Mouse (Mus musculus) NIH3T3 (cell line): ENCODE measurements around the gene Arhgef10l.
A peak's percentile ranks its signal among the peaks of the same experiment; 100 is the strongest.

Source experiments
- DNase-seq: peaks from one replicate; pipeline ENCODE4 v3.0.0-alpha.2; 2012; ENCODE audit warnings: low read depth

Gene Arhgef10l

GRCm38 (mm10) chr4:140694551-140695060, 28.8 kb upstream of the Arhgef10l start:
- no peak for DNase-seq

DNA sequence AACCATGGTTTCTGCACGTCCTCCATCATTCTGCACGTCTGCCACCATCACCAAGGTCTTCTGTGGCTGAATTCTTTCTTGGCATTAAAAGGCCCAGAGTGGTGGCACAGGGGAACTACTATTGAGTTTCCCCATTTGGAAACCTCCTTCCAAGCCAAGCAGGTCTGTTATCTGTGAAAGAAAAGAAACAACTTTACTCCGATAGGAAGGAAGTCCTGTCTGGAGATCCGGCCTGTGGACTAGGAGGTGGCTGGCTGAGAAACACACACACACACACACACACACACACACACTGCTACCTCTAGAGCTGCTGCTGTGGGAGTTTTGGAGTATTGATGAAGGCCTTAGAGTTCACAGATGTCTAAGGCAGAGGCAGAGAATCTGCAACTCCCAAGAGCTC, 27.7 kb upstream of the Arhgef10l start:
- DNase-seq = no peak

DNA sequence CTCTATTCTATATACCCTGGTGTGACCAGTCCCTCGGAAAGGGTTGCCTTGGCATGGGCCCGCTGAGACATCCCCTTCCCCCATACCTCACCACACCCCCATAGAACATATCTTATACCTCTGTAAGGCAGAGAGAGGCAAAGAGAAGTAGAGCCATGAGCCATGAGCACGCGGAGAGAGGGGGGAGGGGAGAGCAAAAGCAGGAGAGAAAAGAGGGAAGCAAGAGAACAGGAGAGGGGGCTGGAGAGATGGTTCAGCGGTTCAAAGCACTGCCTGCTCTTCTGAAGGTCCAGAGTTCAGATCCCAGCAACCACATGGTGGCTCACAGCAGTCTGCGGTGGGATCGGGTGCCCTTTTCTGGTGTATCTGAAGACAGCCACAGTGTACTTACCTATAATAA, 25.7 kb upstream of the Arhgef10l start:
- DNase-seq = no peak

GRCm38 (mm10) chr4:140689873-140690655, 24.3 kb upstream of the Arhgef10l start:
- DNase-seq = peak; percentile 52

- peak; percentile 84 for DNase-seq
Observed at GRCm38 (mm10) chr4:140688826-140689425, 23.1 kb upstream of the Arhgef10l start.

DNA sequence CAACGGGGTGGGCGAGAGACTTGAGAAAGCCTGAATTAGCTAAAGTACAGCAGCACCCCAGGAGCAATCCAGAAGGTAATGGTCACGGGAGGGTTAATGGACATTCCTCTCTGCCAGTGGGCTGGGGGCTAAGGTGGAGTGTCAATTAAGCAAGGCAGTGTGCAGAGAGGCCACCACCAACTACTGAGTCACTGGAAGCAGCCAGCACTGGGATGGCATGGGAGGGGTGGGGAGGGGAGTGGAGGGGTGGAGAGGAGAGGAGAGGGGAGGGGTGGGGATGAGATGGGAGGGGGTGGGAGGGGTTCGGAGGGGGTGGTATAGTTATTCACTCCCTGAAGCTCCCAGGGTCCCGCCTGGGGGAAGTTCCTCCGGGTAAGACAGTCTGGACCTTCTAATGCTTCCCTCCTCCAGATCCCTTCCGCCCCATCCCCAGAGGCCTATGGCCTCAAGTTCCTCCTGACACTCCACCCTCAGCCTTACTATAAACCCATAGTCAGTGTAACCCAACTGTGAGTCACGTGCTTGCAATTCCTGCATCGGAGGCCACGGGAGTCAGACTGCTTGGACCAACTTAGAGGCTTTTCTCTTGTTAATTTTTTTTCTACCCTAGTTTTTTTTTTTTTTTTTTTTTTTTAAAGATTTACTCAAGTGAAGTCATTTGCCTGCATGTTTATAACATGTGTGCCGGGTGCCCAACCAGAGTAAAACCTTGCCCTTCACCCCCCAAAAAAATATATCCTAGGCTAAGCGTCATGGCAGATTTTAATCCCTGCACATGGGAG, 22.4 kb upstream of the Arhgef10l start:
- peak; percentile 81 for DNase-seq

DNA sequence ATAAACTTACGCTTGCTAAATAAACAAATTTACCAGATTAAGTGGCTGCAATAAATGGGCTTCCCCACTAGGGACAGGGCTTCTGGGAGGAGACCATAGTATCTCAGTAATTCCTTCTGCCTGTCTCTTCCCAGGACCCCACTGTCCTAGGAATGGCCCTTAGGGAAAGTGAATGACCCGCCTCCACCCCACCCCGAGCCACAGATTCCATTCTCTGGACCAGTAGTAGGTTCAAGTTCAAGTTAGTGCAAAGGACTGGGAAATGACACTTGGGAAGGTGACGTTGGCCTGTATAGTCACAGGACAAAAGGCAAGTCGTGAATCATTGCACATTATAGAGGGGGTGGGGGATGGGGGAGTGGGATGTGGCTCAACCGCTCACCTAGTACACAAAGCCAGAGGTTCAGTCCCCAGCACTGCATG, 19.1 kb upstream of the Arhgef10l start:
- no peak for DNase-seq

GRCm38 (mm10) chr4:140684141-140684871, 18.5 kb upstream of the Arhgef10l start:
- peak; percentile 61 for DNase-seq

DNA sequence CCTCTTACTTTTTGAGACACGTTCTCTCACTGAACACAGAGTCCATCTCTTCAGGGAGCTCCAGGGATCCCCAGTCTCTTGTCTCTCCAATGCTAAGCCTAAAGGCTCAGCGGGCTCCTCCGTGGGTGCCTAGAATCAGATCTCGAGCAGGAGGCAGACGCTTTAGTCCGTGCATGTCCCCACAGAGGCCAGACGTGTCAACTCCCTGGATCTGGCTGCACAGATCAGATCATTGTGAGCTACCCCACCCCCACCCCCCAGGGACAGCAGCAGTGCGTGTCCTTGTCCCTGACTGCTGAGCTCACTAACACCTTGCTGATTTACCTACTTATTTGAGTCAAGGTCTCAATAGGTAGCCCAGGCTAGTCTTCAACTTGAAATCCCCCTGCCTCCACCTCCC, 17.8 kb upstream of the Arhgef10l start:
- DNase-seq = no peak

- no peak for DNase-seq
Observed at GRCm38 (mm10) chr4:140680731-140681397, 15.1 kb upstream of the Arhgef10l start.

GRCm38 (mm10) chr4:140679723-140680380, 14.0 kb upstream of the Arhgef10l start:
- peak; percentile 90 for DNase-seq

DNA sequence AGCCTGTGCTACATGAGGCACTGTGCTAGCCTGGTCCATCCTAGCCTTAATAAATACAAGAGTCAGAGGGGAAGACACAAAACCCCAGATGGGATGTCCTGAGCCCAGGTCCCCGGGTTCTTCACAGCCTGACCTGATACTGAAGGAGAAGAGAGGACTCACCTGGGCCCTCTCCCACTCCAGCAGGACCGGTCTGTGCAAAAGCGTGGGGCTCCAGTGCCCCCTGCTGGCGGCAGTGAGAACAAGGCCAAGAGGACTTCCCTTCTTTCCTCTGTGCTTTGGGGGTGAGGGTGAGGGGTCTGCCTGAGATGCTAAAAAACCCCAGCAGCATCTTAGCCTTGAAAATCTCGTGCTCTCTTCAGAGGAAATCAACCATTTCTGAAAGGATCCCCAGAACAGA, 13.2 kb upstream of the Arhgef10l start:
- DNase-seq = peak; percentile 75

GRCm38 (mm10) chr4:140674345-140674926, 8.6 kb upstream of the Arhgef10l start:
- DNase-seq = peak; percentile 91

DNA sequence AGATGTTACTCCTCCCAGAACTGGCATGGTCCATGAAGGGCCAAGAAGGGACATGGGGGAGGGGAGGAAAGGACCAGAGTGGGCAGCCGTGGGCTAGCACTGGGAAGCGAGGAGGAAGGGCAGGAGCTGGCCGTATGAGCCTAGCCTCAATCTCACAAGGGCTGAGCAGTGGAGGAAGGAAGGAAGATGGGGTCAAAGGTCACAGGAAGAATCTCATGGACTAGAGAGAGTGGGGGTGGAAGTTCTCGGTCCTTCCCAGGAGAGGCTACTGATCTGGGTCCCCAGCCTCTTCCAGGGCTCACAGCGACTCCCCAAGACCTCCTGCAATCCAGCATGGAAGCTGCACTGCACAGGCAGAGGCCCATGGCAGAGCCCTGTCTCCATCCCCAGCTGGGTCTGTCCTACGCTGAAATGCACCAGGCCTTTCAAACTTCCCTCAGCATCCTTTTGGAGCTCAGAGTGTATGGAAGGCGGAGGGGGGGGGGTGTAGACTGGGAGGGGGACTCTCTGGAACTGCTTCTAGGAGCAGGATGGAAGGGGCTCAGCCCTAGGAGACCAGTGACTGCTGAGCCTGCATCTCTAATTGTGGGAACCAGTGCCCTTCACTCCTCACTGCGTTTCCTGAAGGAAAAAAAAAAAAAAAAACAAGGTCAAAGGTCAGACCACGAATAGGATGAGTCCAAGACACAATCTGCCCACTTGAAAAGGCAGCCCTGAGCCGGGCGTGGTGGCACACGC, 7.9 kb upstream of the Arhgef10l start:
- DNase-seq = no peak

- no peak for DNase-seq
Observed at GRCm38 (mm10) chr4:140667802-140668201, 2.0 kb upstream of the Arhgef10l start.

GRCm38 (mm10) chr4:140665053-140665452, 759 bp downstream of the Arhgef10l start:
- DNase-seq = no peak

DNA sequence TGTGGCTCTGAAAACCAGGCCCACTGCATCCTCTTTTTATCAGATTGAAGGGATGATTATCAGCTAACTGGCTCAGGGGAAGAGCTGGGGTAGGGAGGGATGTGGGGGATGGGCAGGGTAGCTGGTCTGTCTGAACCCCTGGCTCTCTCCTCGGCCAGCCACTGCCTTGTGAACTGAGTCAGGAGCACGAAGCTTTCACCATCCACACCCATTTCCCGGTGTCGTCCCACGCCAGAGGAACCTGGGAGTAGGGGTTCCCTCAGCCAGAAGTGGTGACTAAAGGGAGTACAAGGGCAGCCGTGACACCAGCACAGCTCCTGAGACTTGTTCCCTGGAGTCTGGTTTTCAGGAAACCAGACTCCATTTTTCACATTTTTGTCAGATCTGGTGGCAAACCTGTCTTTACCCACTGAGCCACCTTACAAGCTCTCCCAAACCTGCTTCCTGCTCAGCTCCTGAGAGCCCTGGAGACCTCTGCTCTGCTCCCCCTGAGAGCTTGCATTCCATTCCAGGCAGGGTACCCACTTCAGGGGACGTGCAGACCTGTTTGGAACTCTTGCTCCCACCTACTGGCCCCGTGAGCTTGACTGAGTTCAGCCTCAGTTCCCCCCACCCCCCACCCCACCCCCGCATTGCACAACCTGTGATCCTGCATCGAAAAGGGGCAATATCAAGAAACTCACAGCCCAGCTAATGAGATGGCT, 2.8 kb downstream of the Arhgef10l start:
- no peak for DNase-seq

- DNase-seq = no peak
Observed at GRCm38 (mm10) chr4:140662453-140662852, 3.4 kb downstream of the Arhgef10l start.

DNA sequence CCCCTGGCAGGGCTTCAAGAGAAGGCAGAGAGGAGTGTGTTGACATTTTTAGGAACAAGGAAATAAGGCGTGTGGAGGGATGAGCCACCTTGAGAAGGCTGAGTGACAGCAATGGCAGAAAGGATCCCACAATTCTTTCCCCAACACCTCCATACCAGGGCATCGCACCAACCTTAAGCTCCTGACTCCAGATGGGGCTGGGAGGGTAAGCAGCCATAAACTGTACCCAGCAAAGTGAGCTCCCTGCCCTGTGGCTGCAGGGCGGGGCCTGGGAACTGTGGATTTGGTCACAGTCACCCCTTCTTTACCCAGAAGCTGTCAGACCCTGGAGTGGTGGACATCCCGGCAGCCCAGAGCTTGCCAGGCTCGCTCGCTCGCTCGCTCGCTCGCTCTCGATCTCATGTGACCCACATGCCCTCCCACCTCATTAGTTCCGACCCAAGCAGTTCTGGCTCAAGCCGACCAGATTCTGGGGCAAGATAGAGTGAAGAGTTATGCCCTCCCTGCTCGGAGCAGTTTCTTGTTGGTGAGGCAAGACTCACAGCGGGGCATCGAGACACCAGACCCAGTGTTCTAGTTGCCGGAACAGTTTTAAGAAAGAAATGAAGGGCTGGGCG, 4.3 kb downstream of the Arhgef10l start:
- no peak for DNase-seq
